Mouse (Mus musculus): ENCODE data around the gene Sec14l5.
A peak's percentile ranks its signal among the peaks of the same experiment; 100 is the strongest.

The Sec14l5 gene

DNA sequence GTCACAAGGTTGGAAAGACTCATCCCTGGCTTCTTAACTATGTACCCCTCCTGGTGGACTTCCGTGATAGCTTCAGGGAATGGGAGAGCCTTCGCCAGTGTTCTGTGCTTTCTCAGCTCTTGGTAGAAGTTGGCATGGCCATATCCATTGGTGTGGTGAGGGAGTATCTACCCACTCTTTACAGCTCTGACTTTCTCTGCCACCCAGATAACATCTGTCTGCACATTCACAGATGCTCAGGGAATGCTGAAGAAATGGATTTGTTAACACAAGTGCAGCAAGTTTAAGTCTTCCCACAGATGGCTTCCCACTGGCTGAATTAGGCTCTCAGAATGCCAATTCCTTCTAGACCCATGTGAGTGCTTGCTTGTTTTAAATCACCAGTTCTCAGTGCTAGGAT, 67.2 kb downstream of the Sec14l5 start:
- DNase-seq (ENCODE audit: inconsistent age in 2 of 2, low spot score in 1 of 2), result no peak

DNA sequence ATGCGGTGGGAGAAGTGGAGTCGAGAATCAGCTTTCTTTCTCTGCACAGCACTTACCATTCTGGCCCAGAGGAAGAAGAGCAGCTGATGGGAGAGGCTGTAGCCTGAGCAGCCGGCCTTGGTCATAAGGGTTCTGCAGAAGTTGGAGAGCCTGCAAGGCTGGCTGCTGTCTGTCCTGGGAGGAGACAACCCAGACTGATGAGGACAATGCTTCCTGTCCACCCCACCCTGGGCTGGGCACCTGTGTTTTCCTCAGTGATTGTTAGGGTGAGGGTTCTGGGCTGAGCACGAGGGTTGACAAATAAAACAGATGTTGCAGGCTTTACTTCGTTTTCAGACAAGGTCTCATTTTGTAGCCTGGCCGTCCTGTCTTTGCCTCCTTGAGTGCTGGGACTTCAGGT, 69.8 kb downstream of the Sec14l5 start:
- DNase-seq (ENCODE audit: inconsistent age in 2 of 2, low spot score in 1 of 2), result no peak

DNA sequence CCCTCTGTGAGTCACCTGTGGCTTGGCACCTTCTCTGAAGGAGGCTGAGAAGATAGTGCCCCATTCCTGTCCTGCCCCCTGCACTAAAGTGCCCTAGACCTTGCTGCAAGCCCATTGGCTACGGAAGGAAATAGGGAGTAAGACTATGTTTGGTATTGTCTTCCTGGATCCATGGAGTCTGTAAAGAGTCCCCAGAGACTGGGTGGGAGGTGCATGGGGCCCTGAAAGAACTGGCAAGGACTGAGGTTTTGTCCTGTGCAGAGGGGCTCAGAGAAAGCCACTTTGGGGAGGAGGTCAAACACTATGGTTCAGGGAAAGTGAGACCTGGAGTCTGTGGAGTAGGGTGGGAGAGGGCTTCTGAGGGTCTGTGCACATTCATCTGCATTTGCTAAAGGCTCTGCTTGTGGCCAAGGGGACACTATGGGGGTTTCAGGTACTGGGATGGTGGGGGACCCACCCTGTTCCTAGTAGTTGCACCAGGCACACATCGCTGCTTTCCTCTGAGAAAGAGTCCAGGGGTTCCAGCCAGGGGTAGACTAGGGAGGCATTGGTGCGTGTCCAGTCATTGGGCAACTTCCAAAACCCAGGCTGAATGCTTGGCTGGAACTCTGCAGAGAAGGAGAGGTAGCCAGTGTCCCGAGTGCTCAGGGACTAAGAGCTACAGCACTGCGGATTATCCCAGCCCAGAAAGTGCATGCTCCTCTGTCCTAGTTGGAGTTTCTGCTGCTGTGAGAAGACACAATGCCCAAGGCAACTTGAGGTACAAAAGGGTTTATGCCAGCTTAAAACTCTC, 70.6 kb downstream of the Sec14l5 start:
- no peak for DNase-seq (ENCODE audit: inconsistent age in 2 of 2, low spot score in 1 of 2)

GRCm38 (mm10) chr16:5221403-5221802, 74.5 kb downstream of the Sec14l5 start:
- DNase-seq (ENCODE audit: inconsistent age in 2 of 2, low spot score in 1 of 2), result no peak

GRCm38 (mm10) chr16:5222140-5222539, 75.2 kb downstream of the Sec14l5 start, which contains the start of gene AU021092:
TSS of gene AU021092 (minus strand) at chr16:5222299.
- peak; percentile 43 to 65 for DNase-seq (ENCODE audit: inconsistent age in 2 of 2, low spot score in 1 of 2)

DNA sequence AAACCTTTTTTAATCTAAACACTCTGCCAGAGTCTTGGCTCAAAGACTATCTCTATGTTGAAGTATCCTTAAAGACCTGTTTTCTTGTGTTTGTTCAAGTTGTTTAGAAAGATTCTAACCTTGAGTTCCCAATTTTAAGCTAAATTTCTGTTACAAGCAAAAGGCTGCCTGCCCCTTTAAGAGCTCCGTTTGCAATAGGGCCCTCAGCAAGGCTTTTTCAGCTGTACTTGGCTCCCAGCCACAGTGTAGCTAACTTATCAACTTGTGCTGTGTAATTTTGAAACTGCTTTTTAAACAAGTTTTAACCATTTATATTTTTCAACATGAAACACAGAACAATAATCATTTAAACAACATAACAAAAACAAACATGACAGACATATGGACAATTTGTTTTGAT, 79.6 kb downstream of the Sec14l5 start:
- peak in 1 of 2 experiments; percentile 65 for DNase-seq (ENCODE audit: inconsistent age in 2 of 2, low spot score in 1 of 2)

- DNase-seq (ENCODE audit: inconsistent age in 2 of 2, low spot score in 1 of 2), result peak; percentile 33 to 76
These were observed 80.6 kb downstream of the Sec14l5 start for GRCm38 (mm10) chr16:5227501-5227900.

DNA sequence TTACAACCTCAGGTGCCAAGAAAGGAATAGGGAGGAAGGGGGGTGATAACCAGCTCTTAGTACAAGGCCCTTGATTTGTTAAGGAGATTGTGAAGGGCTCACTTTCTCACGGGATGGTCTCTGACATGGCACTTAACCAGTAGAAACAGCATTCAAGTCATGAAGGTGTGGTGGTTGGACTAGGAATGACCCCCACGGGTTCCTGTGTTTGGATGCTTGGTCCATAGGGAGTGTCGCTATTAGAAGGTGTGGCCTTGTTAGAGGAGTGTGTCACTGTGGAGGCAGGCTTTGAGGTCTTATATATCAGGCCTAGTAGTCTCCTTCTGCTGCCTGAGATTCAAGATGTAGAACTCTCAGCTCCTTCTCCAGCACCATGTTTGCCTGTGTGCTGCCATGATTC, 81.2 kb downstream of the Sec14l5 start:
- peak in 1 of 2 experiments; percentile 72 for DNase-seq (ENCODE audit: inconsistent age in 2 of 2, low spot score in 1 of 2)

GRCm38 (mm10) chr16:5232982-5233381, 86.1 kb downstream of the Sec14l5 start:
- no peak for DNase-seq (ENCODE audit: inconsistent age in 2 of 2, low spot score in 1 of 2)

DNA sequence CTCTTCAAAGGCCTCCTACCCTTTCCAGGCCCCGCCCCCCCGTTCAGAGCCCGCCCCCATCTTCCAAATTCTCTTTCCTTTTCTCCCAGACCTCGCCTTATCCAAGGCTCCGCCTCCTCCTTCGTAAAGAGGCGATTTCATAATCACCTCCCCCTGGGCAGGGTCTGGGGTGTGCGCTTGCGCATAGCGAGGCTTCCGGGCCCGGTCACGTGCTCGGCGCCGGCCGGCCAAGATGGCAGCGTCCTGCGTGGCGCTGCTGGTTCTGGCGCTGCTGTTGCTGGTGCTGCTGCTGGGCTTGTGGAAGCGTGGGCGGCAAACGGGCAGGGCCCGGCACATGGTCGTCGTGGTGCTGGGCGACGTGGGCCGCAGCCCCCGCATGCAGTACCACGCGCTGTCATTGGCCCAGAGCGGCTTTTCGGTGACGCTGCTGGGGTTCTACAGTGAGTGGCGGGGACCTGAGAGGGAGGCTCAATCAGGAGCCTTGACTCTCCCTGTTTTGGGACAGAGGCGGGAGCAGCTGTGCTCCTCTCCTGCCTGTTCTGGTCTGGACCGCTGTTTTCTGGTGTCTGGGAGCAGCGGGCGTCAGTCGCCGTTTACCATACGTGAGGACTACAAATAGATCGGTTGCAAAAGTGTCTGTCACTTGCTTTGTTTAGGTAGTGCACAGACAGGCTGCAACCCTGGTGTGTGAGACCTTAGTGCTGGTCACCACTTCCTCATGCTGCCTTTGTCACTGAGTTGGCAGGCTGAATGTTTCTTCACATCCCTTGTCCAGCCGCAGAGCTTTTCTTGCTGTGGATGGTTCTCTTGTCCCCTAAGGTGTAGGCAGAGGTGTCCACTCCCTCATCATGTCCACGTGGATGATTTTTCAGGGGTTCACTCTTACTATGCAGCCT, 86.8 kb downstream of the Sec14l5 start, which contains the start of gene Alg1:
Gene Alg1 (plus strand): TSS at position 204 of the 896 bp plus-strand sequence.
- peak; percentile 96 to 97 for DNase-seq (ENCODE audit: inconsistent age in 2 of 2, low spot score in 1 of 2)
